ENCODE assay signal across 8 mouse cellular contexts in the genomic region with DNA sequence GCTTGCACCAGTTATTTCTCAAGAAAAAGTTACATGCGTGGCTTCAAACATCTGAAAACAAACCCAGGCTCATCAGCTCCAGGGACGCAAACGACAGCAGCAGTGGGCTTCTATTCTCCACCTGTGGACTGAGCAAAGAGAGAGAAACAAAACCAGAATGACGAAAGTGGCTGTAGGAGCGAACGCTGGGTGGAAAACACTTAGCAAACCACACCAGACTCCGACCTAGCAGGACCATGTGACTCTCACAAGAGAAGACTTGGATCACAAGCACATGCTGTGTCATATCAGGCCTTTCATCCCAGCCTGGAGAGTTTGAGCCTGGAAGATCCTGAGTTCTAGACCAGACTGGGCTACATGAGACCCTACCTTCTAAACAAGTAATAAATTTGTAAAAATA. TPM values are rescaled to one million over a fixed set of nuclear protein-coding genes. Genes with fewer than 3 reads are reported as not detected.
DNase-seq lines count a peak whose midpoint lies in the region; ATAC-seq and TF ChIP-seq lines count a peak whose summit lies in the region.
"Had no signal": no experiment of that assay in that cellular context is flagged by ENCODE, and none has a peak within 500 bp of the region (broad histone marks: within the 10 kb centered on the region; RNA-seq: fewer than 3 reads in every experiment).

No protein-coding gene starts in this region.

- no peak for ATAC-seq in kidney, embryonic 14.5 days (ENCODE audit: low FRiP score, low TSS enrichment)
- ATAC-seq in liver, postnatal 0 days, result no peak

- H3K4me3 ChIP-seq in kidney, embryonic 14.5 days (ENCODE audit: low read length), result no peak overlapping the region
- H3K4me3 ChIP-seq in CH12.LX (replicated peaks in 1 of 3; ENCODE audit: low read depth in 2 of 3, low read length in 2 of 3, poor library complexity in 1 of 3), result peak overlapping the region in 2 of 3 experiments; percentile 34 to 48
- no peak overlapping the region for H3K4me3 ChIP-seq in liver, postnatal 0 days (ENCODE audit: low read depth, low read length)
- H3K4me3 ChIP-seq: liver, embryonic 15.5 days had no signal

- in situ Hi-C loops in CH12.LX (cut with MboI; ENCODE audit: low pct_ligation_motif_present, low pct_unique_long_range_greater_than_20kb, low sequenced_read_pairs), result no loop called here

- H3K36me3 ChIP-seq in kidney, embryonic 14.5 days (ENCODE audit: control insufficient read depth, insufficient read depth, low read length), result no peaks in the 10 kb centered on the region
- H3K36me3 ChIP-seq in CH12.LX (replicated peaks in 1 of 2; ENCODE audit: control insufficient read depth in 1 of 2, insufficient read depth in 1 of 2, low read length in 1 of 2), result no peaks in the 10 kb centered on the region
- no peaks in the 10 kb centered on the region for H3K36me3 ChIP-seq in liver, postnatal 0 days (replicated peaks; ENCODE audit: insufficient read depth, low read length)
- H3K36me3 ChIP-seq: liver, embryonic 15.5 days had no signal

- peak; percentile 10 for TF ChIP-seq RAD21 in CH12.LX (IDR thresholded peaks at IDR 0.05; ENCODE audit: low read depth, low read length)

- H3K4me1 ChIP-seq in kidney, embryonic 14.5 days (ENCODE audit: control insufficient read depth, insufficient read depth, low read length), result peaks cover 14% of the 10 kb centered on the region; the same call in 1 of the 2 replicates
- peaks cover 25 to 63% of the 10 kb centered on the region in 2 experiments for H3K4me1 ChIP-seq in CH12.LX (ENCODE audit: control insufficient read depth in 1 of 2, insufficient read depth in 2 of 2)
- peaks cover 25% of the 10 kb centered on the region for H3K4me1 ChIP-seq in liver, postnatal 0 days (ENCODE audit: insufficient read depth)

- dilution Hi-C loops in CH12.LX (cut with MboI; ENCODE audit: extremely low pct_ligation_motif_present, extremely low pct_unique_long_range_greater_than_20kb, low sequenced_read_pairs), result no loop called here

- no peaks in the 10 kb centered on the region for H3K27me3 ChIP-seq in kidney, embryonic 14.5 days (ENCODE audit: control insufficient read depth, insufficient read depth, low read length)
- H3K27me3 ChIP-seq in CH12.LX (replicated peaks), result no peaks in the 10 kb centered on the region
- no peaks in the 10 kb centered on the region for H3K27me3 ChIP-seq in liver, postnatal 0 days (ENCODE audit: insufficient read depth, low read length)
- H3K27me3 ChIP-seq: liver, embryonic 15.5 days had no signal

- TF ChIP-seq CTCF in CH12.LX (conservative IDR thresholded peaks at IDR 0.05 in 1 of 2, IDR thresholded peaks at IDR 0.05 in 1 of 2; ENCODE audit: low read depth in 2 of 2, low read length in 2 of 2), result no peak
- no peak for TF ChIP-seq CTCF in liver, postnatal 0 days (IDR thresholded peaks at IDR 0.05; ENCODE audit: low read depth)

- no peak for DNase-seq in kidney, adult 9 months
- DNase-seq in CD4-positive, CD25-positive, alpha-beta regulatory T cell, adult 2 months (ENCODE audit: low read depth, low spot score), result peak; percentile 69
- peak; percentile 63 for DNase-seq in CH12.LX (ENCODE audit: extremely low read depth)
- no peak for DNase-seq in liver, postnatal 0 days
- DNase-seq in adrenal gland, adult 18-20 months (ENCODE audit: low spot score in 2 of 2), result no peak
- DNase-seq in cerebellum, adult 11 months, result no peak

- no peaks in the 10 kb centered on the region for H3K9me3 ChIP-seq in kidney, embryonic 14.5 days (ENCODE audit: control insufficient read depth, low read length)
- H3K9me3 ChIP-seq in CH12.LX (replicated peaks; ENCODE audit: low read length), result no peaks in the 10 kb centered on the region
- H3K9me3 ChIP-seq in liver, postnatal 0 days (ENCODE audit: low read length), result no peaks in the 10 kb centered on the region
- H3K9me3 ChIP-seq: liver, embryonic 15.5 days had no signal

- no peak overlapping the region for H3K4me2 ChIP-seq in kidney, embryonic 14.5 days (replicated peaks; ENCODE audit: low read depth, low read length)
- H3K4me2 ChIP-seq in CH12.LX (ENCODE audit: insufficient read depth, low read depth, poor library complexity, severe bottlenecking), result peak overlapping the region; percentile 93
- H3K4me2 ChIP-seq in liver, postnatal 0 days (ENCODE audit: low read depth, low read length), result no peak overlapping the region

- TF ChIP-seq POLR2A in CH12.LX (IDR thresholded peaks at IDR 0.05; ENCODE audit: low read depth, low read length), result peak; percentile 69

- peak overlapping the region; percentile 43; the same call in 1 of the 2 replicates for H3K27ac ChIP-seq in kidney, embryonic 14.5 days (ENCODE audit: low read depth, low read length)
- H3K27ac ChIP-seq in CH12.LX (ENCODE audit: insufficient read depth, low read depth), result peak overlapping the region; percentile 96
- peak overlapping the region; percentile 74; the same call in 1 of the 2 replicates for H3K27ac ChIP-seq in liver, postnatal 0 days (ENCODE audit: low read depth)

- 89% methylated on average over 7 of the region's 7 CpGs for WGBS in kidney, embryonic 14.5 days
- 70% methylated on average over 7 of the region's 7 CpGs for WGBS in liver, postnatal 0 days (ENCODE audit: insufficient replicate concordance)

- peak; percentile 71 for TF ChIP-seq EP300 in CH12.LX (IDR thresholded peaks at IDR 0.05; ENCODE audit: low read length)
- no peak for TF ChIP-seq EP300 in liver, postnatal 0 days (IDR thresholded peaks at IDR 0.05; ENCODE audit: low read depth)

- no peak overlapping the region for H3K9ac ChIP-seq in kidney, embryonic 14.5 days (ENCODE audit: low read depth, low read length)
- H3K9ac ChIP-seq in CH12.LX (ENCODE audit: insufficient read depth, low read depth), result peak overlapping the region; percentile 98
- no peak overlapping the region for H3K9ac ChIP-seq in liver, postnatal 0 days (replicated peaks)
- H3K9ac ChIP-seq: liver, embryonic 15.5 days had no signal

- 0 out of 2 replicates have a peak, but pooled peaks cover 3% of the 10 kb centered on the region for H3K79me2 ChIP-seq in CH12.LX (replicated peaks; ENCODE audit: control insufficient read depth, extremely low read depth, insufficient read depth, poor library complexity, severe bottlenecking)

TF ChIP-seq in CH12.LX, 34 proteins besides CTCF, POLR2A, EP300 and RAD21 (continues in another document):
- TF ChIP-seq TCF12 (IDR thresholded peaks at IDR 0.05; ENCODE audit: low read depth, low read length), result peak; percentile 65; the same call in 1 of the 2 replicates
- TF ChIP-seq MAX (IDR thresholded peaks at IDR 0.05; ENCODE audit: low read length), result peak; percentile 98
- TF ChIP-seq RCOR1 (conservative IDR thresholded peaks at IDR 0.05; ENCODE audit: low read depth, low read length), result no peak
- TF ChIP-seq ZKSCAN1 (IDR thresholded peaks at IDR 0.05; ENCODE audit: borderline replicate concordance, low read depth, low read length), result no peak
- TF ChIP-seq JUND (conservative IDR thresholded peaks at IDR 0.05; ENCODE audit: low read depth, low read length), result no peak
- TF ChIP-seq MYC (IDR thresholded peaks at IDR 0.05; ENCODE audit: low read depth, low read length), result peak; percentile 99
- TF ChIP-seq MAZ (IDR thresholded peaks at IDR 0.05; ENCODE audit: low read depth, low read length), result 0 out of 2 replicates have a peak, but pooled peaks have one; percentile 25
- TF ChIP-seq ZMIZ1 (IDR thresholded peaks at IDR 0.05; ENCODE audit: low read depth, low read length), result 0 out of 2 replicates have a peak, but pooled peaks have one; percentile 46
- peak; percentile 88 for TF ChIP-seq BHLHE40 (IDR thresholded peaks at IDR 0.05; ENCODE audit: low read depth, low read length)
- peak; percentile 78; the same call in 1 of the 2 replicates for TF ChIP-seq SIN3A (IDR thresholded peaks at IDR 0.05; ENCODE audit: low read length)
- TF ChIP-seq CHD1 (IDR thresholded peaks at IDR 0.05; ENCODE audit: low read depth, low read length), result peak; percentile 37
- no peak for TF ChIP-seq MAFK (IDR thresholded peaks at IDR 0.05; ENCODE audit: insufficient replicate concordance, low read length)
- peak; percentile 87 for TF ChIP-seq MXI1 (IDR thresholded peaks at IDR 0.05; ENCODE audit: low read depth, low read length)
- no peak for TF ChIP-seq GABPA (IDR thresholded peaks at IDR 0.05; ENCODE audit: insufficient replicate concordance, low read depth, low read length)
- no peak for TF ChIP-seq SMC3 (IDR thresholded peaks at IDR 0.05; ENCODE audit: low read depth, low read length)
- no peak for TF ChIP-seq NRF1 (IDR thresholded peaks at IDR 0.05; ENCODE audit: low read depth, low read length)
- TF ChIP-seq ZNF384 (IDR thresholded peaks at IDR 0.05; ENCODE audit: low read depth, low read length), result no peak; the same call in 1 of the 2 replicates
- peak; percentile 85 for TF ChIP-seq IRF4 (IDR thresholded peaks at IDR 0.05; ENCODE audit: low read depth, low read length)
- TF ChIP-seq HCFC1 (IDR thresholded peaks at IDR 0.05; ENCODE audit: low read depth, low read length), result no peak; the same call in 1 of the 2 replicates
- no peak for TF ChIP-seq KAT2A (IDR thresholded peaks at IDR 0.05; ENCODE audit: insufficient replicate concordance, low read length)
- TF ChIP-seq TBP (conservative IDR thresholded peaks at IDR 0.05; ENCODE audit: low read depth, low read length), result peak; percentile 85
- TF ChIP-seq USF1 (IDR thresholded peaks at IDR 0.05; ENCODE audit: low read depth, low read length), result peak; percentile 77
- TF ChIP-seq UBTF (IDR thresholded peaks at IDR 0.05; ENCODE audit: low read depth, low read length), result no peak
- no peak for TF ChIP-seq ZC3H11A (IDR thresholded peaks at IDR 0.05; ENCODE audit: low read depth, low read length)
- TF ChIP-seq POLR2AphosphoS2 (IDR thresholded peaks at IDR 0.05; ENCODE audit: low read depth, low read length), result peak; percentile 48; the same call in 1 of the 2 replicates
- TF ChIP-seq ETS1 (conservative IDR thresholded peaks at IDR 0.05; ENCODE audit: low read depth, low read length), result peak; percentile 71
- no peak for TF ChIP-seq CHD2 (IDR thresholded peaks at IDR 0.05; ENCODE audit: low read length)
- TF ChIP-seq E2F4 (IDR thresholded peaks at IDR 0.05; ENCODE audit: insufficient replicate concordance, low read depth, low read length), result no peak
- TF ChIP-seq PAX5 (IDR thresholded peaks at IDR 0.05; ENCODE audit: low read length), result no peak
- TF ChIP-seq USF2 (conservative IDR thresholded peaks at IDR 0.05; ENCODE audit: low read depth, low read length), result peak; percentile 69
- TF ChIP-seq MEF2A (IDR thresholded peaks at IDR 0.05; ENCODE audit: borderline replicate concordance, low read depth, low read length), result peak; percentile 53; the same call in 1 of the 2 replicates

RNA-seq across cellular contexts. Expression of gene Chd2, which starts 41.8 kb away (rescaled TPM):
- 43.7 and 70.9 TPM in 2 replicates for polyA plus RNA-seq in kidney, embryonic 14.5 days (2014; fragmentation: Nextera tagmentation; extraction: Ambion mirVana)
- total RNA-seq in CH12.LX (2012; rRNA removed) (21.4 and 30.9 TPM in 2 replicates), CH12.LX (2014; rRNA removed) (18.2 and 23.2 TPM in 2 replicates)
- polyA plus RNA-seq in CH12.LX (2012; ENCODE audit: insufficient read length, low read depth), result 39.3 and 42.8 TPM in 2 replicates
- polyA plus RNA-seq in liver, postnatal 0 days (2015; fragmentation: Nextera tagmentation; extraction: Ambion mirVana), result 14.1 and 17.2 TPM in 2 replicates
- total RNA-seq in adrenal gland, adult 18-20 months (2021), result 10 to 100 TPM; 35.5 to 35.8 TPM

Comparison
In these comparisons a context has a peak if more than half of its experiments do, and no peak if none do; other contexts are left out.
1. H3K27ac ChIP-seq: peak in every context shown above with its lines; median percentile 96 in CH12.LX; 74 in liver, postnatal 0 days; 43 in kidney, embryonic 14.5 days.
2. H3K4me3 ChIP-seq: peak in CH12.LX (2 of 3); none in kidney, embryonic 14.5 days (single experiment) and liver, postnatal 0 days (single experiment).
3. DNase-seq: peak in CD4-positive, CD25-positive, alpha-beta regulatory T cell, adult 2 months (single experiment) and CH12.LX (single experiment); none in kidney, adult 9 months (single experiment), liver, postnatal 0 days (single experiment), adrenal gland, adult 18-20 months (0 of 2) and cerebellum, adult 11 months (single experiment).